Mouse (Mus musculus) adrenal gland, adult 8-10 months (tissue): ENCODE measurements around the gene Hoxb13. TPM values are rescaled to one million over a fixed set of nuclear protein-coding genes. Genes with fewer than 3 reads are reported as not detected.

ENCODE experiments used
- total RNA-seq, 4 experiments: library from RNA; stranded (reverse); gene quantifications; 2 replicates each; pipeline ENCODE4 v1.2.4; 2022

The Hoxb13 gene
- total RNA-seq, 4 experiments from 2014 or later = not detected

Other genes starting within 250 kb of the Hoxb13 start
- gene Igf2bp1, start 188.4 kb upstream of the Hoxb13 start, total RNA-seq = under 1 TPM; 0.26 to 0.83 (median 0.43) TPM
- gene Gip, start 169.8 kb upstream of the Hoxb13 start, total RNA-seq = not detected
- gene Snf8, start 159.4 kb upstream of the Hoxb13 start, total RNA-seq = 10 to 100 TPM; 77.6 to 95.6 (median 86.3) TPM
- 10 to 100 TPM; 53.9 to 60.0 (median 57.0) TPM for gene Ube2z, start 128.9 kb upstream of the Hoxb13 start, total RNA-seq
- gene Atp5g1, start 118.6 kb upstream of the Hoxb13 start, total RNA-seq = 100 to 1,000 TPM; 227 to 500 (median 292) TPM
- gene Calcoco2, start 82.4 kb upstream of the Hoxb13 start, total RNA-seq = not detected
- gene Ttll6, start 60.5 kb upstream of the Hoxb13 start, total RNA-seq = not detected
- 100 to 1,000 TPM; 157 to 250 (median 226) TPM for gene Hoxb9, start 77.1 kb downstream of the Hoxb13 start, total RNA-seq
- 10 to 100 TPM; 50.4 to 99.8 (median 83.6) TPM for gene Hoxb8, start 87.6 kb downstream of the Hoxb13 start, total RNA-seq
- 10 to 100 TPM; 44.6 to 62.9 (median 53.0) TPM for gene Hoxb7, start 92.3 kb downstream of the Hoxb13 start, total RNA-seq
- 10 to 100 TPM; 56.4 to 77.8 (median 59.5) TPM for gene Hoxb6, start 98.2 kb downstream of the Hoxb13 start, total RNA-seq
- gene Hoxb5, start 109.0 kb downstream of the Hoxb13 start, total RNA-seq = 10 to 100 TPM; 25.2 to 38.3 (median 26.7) TPM
- 10 to 100 TPM; 19.9 to 45.3 (median 27.0) TPM for gene Hoxb4, start 124.0 kb downstream of the Hoxb13 start, total RNA-seq
- gene Hoxb3, start 129.0 kb downstream of the Hoxb13 start, total RNA-seq = 10 to 100 TPM; 19.4 to 61.4 (median 27.9) TPM
- 10 to 100 TPM; 20.8 to 27.5 (median 23.7) TPM for gene Hoxb2, start 156.2 kb downstream of the Hoxb13 start, total RNA-seq
- not detected for gene Hoxb1, start 171.4 kb downstream of the Hoxb13 start, total RNA-seq